Mouse (Mus musculus): Measurements from ENCODE around the gene Snx18. TPM values are rescaled to one million over a fixed set of nuclear protein-coding genes. Genes with fewer than 3 reads are reported as not detected.

Snx18 gene
- polyA plus RNA-seq, 1 experiment = not detected

DNA sequence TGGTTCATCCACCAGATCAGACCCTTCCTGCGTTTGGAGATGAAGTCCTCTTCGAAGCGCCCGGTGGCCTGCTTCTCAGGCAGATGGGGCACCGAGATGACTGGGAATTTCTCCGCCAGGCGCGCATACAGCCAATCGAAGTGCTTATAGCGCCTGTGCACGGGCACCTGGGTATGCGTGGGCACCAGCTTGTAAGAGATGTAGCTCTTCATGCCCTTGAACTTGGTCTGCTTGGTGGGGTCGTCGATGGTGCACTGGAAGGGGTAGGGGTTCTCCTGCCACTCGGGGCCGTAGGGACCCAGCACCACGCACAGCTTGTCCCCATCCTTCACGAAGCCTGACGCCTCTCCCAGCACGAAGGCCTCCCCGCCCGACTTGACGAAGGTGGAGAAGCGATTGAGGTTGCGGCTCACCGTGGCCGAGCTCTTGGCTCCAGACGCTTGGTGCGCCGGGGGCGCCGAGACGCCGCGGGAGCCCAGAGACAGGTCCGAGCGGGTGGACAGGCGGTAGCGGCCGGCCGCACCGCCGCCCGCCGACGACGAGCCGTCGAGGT is 950 bp downstream of the Snx18 start:
- TF ChIP-seq CTCF (IDR thresholded peaks at IDR 0.05; ENCODE audit: insufficient read depth, low read depth, low read length) = no peak
- TF ChIP-seq POLR2A (IDR thresholded peaks at IDR 0.05; ENCODE audit: insufficient read depth, low read depth, low read length) = no peak

GRCm38 (mm10) chr13:113616751-113617337 is 1.5 kb downstream of the Snx18 start:
- Histone ChIP-seq H3K4me3 (ENCODE audit: insufficient read depth, low read depth, low read length) (peak overlapping the region; percentile 74), H3K4me1 (ENCODE audit: control insufficient read depth, insufficient read depth, low read length) (peaks cover 39% of the 10 kb centered on the region), H3K27ac (ENCODE audit: insufficient read depth, low read depth, low read length) (peak overlapping the region; percentile 56)
- TF ChIP-seq CTCF (IDR thresholded peaks at IDR 0.05; ENCODE audit: insufficient read depth, low read depth, low read length) (no peak), POLR2A (IDR thresholded peaks at IDR 0.05; ENCODE audit: insufficient read depth, low read depth, low read length) (no peak)
- WGBS = 58% methylated on average over 24 of the region's 24 CpGs

More for the DNA sequence above, 950 bp downstream of the Snx18 start:
- Histone ChIP-seq H3K27ac (ENCODE audit: insufficient read depth, low read depth, low read length) (peak overlapping the region; percentile 56), H3K4me3 (ENCODE audit: insufficient read depth, low read depth, low read length) (peak overlapping the region; percentile 74), H3K4me1 (ENCODE audit: control insufficient read depth, insufficient read depth, low read length) (peaks cover 37% of the 10 kb centered on the region)
- 8% methylated on average over 49 of the region's 49 CpGs for WGBS

DNA sequence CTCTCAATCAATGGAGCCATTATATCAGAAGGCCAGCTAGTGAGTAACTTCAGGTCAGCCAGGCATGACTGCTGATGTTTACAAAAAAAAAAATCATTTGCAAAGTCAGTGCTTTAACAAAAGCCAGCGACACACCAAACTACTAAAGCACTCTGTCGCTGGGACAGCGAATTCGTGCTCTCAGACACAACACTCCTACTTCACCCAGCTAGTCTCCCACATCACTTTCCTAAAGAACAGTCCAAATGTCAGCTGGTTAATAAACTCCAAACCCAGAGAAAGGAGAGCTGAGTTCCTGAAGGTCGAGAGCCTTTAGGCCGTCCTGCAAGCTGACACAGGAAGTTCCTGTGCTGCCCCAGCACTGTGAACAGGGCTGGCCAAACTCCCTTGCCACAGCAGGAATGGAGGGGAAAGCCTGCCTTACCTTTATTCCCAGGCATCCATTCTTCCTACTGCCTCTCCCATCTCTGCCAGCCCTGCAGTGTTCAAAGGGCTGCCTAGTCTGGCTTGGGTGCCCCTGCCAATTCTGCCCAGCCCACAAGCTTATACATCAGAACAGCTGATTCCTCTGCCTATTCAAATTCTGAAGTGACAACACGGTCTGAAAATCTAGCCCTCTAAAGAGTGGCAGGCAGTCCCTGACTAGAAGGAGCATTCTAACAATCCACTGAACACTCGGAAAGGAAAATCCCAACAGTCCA is 2.2 kb downstream of the Snx18 start:
- 13% methylated on average over 8 of the region's 8 CpGs for WGBS
- Histone ChIP-seq H3K4me1 (ENCODE audit: control insufficient read depth, insufficient read depth, low read length) (peaks cover 44% of the 10 kb centered on the region), H3K27ac (ENCODE audit: insufficient read depth, low read depth, low read length) (peak overlapping the region; percentile 56), H3K4me3 (ENCODE audit: insufficient read depth, low read depth, low read length) (peak overlapping the region; percentile 74)
- TF ChIP-seq CTCF (IDR thresholded peaks at IDR 0.05; ENCODE audit: insufficient read depth, low read depth, low read length) (no peak), POLR2A (IDR thresholded peaks at IDR 0.05; ENCODE audit: insufficient read depth, low read depth, low read length) (no peak)

- 5% methylated on average over 10 of the region's 10 CpGs for WGBS
- peak overlapping the region; percentile 56 for H3K27ac ChIP-seq (ENCODE audit: insufficient read depth, low read depth, low read length)
- no peak for TF ChIP-seq POLR2A (IDR thresholded peaks at IDR 0.05; ENCODE audit: insufficient read depth, low read depth, low read length)
- no peak for TF ChIP-seq CTCF (IDR thresholded peaks at IDR 0.05; ENCODE audit: insufficient read depth, low read depth, low read length)
Observed at GRCm38 (mm10) chr13:113615546-113615941, 2.8 kb downstream of the Snx18 start.

GRCm38 (mm10) chr13:113614635-113615545 is 3.5 kb downstream of the Snx18 start:
- peak overlapping the region; percentile 74 for H3K4me3 ChIP-seq (ENCODE audit: insufficient read depth, low read depth, low read length)
- TF ChIP-seq CTCF (IDR thresholded peaks at IDR 0.05; ENCODE audit: insufficient read depth, low read depth, low read length) (no peak), POLR2A (IDR thresholded peaks at IDR 0.05; ENCODE audit: insufficient read depth, low read depth, low read length) (no peak)
- 18% methylated on average over 24 of the region's 24 CpGs for WGBS
- H3K4me1 ChIP-seq (ENCODE audit: control insufficient read depth, insufficient read depth, low read length) = peaks cover 47% of the 10 kb centered on the region
- H3K27ac ChIP-seq (ENCODE audit: insufficient read depth, low read depth, low read length) = peak overlapping the region; percentile 56

More at GRCm38 (mm10) chr13:113615546-113615941, 2.8 kb downstream of the Snx18 start:
- peaks cover 47% of the 10 kb centered on the region for H3K4me1 ChIP-seq (ENCODE audit: control insufficient read depth, insufficient read depth, low read length)
- H3K4me3 ChIP-seq (ENCODE audit: insufficient read depth, low read depth, low read length) = peak overlapping the region; percentile 74

GRCm38 (mm10) chr13:113613882-113614281 is 4.5 kb downstream of the Snx18 start:
- H3K4me3 ChIP-seq (ENCODE audit: insufficient read depth, low read depth, low read length) = peak overlapping the region; percentile 25
- WGBS = 55% methylated on average over 10 of the region's 10 CpGs
- no peak for TF ChIP-seq CTCF (IDR thresholded peaks at IDR 0.05; ENCODE audit: insufficient read depth, low read depth, low read length)
- no peak for TF ChIP-seq POLR2A (IDR thresholded peaks at IDR 0.05; ENCODE audit: insufficient read depth, low read depth, low read length)
- H3K4me1 ChIP-seq (ENCODE audit: control insufficient read depth, insufficient read depth, low read length) = peaks cover 50% of the 10 kb centered on the region
- H3K27ac ChIP-seq (ENCODE audit: insufficient read depth, low read depth, low read length) = no peak overlapping the region

GRCm38 (mm10) chr13:113613341-113613740 is 5.0 kb downstream of the Snx18 start:
- H3K27ac ChIP-seq (ENCODE audit: insufficient read depth, low read depth, low read length) = peak overlapping the region; percentile 43; the same call in 1 of the 2 replicates
- H3K4me1 ChIP-seq (ENCODE audit: control insufficient read depth, insufficient read depth, low read length) = peaks cover 51% of the 10 kb centered on the region
- no peak for TF ChIP-seq POLR2A (IDR thresholded peaks at IDR 0.05; ENCODE audit: insufficient read depth, low read depth, low read length)
- no peak for TF ChIP-seq CTCF (IDR thresholded peaks at IDR 0.05; ENCODE audit: insufficient read depth, low read depth, low read length)
- WGBS = 28% methylated on average over 12 of the region's 12 CpGs
- H3K4me3 ChIP-seq (ENCODE audit: insufficient read depth, low read depth, low read length) = peak overlapping the region; percentile 29

DNA sequence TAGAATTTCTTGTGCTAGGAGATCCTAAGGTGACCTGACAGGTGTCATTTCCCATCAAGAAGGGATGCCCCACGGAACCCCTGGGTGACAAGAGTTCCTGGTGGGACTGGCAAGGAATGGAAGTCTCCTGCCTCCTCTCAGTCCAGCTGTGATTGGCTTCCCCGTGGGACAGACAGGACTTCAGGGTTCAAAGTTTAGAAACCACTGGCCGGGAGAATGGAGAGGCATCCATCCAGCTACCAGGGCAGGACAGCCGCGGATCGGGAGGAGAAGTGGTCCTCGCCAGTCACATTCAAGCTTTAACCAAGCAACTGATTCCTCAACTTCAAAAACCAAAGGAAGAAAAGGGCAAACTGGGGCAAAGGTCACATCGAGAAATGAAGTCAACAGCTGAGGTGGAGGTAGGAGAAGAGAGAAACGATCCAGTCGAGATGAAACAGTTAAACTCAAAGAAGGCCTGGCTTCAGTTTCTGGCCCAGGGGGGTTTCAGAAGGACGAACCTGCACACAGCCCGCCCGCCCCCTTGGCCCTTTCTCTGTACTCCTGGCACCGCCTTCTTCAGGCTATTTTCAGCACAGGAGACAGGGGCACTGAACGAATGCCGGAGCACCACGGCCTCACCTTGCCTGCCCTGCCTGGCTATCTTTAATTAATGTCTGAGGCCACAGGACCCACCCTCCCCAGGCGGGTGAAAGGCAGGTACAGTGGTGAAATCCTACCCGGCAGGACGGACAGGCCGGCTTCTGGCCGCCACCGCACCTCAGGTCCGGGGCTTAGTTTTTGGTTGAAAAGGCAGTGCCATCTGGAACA is 6.0 kb downstream of the Snx18 start:
- Histone ChIP-seq H3K4me1 (ENCODE audit: control insufficient read depth, insufficient read depth, low read length) (peaks cover 53% of the 10 kb centered on the region), H3K27ac (ENCODE audit: insufficient read depth, low read depth, low read length) (peak overlapping the region; percentile 43), H3K4me3 (ENCODE audit: insufficient read depth, low read depth, low read length) (peak overlapping the region; percentile 20)
- TF ChIP-seq POLR2A (IDR thresholded peaks at IDR 0.05; ENCODE audit: insufficient read depth, low read depth, low read length) (no peak), CTCF (IDR thresholded peaks at IDR 0.05; ENCODE audit: insufficient read depth, low read depth, low read length) (no peak)
- WGBS = 66% methylated on average over 24 of the region's 24 CpGs

Data from olfactory bulb, adult 2 months (tissue).